Mouse (Mus musculus) thymus, adult 2 months (tissue): Measurements from ENCODE around the gene Olfr741.

ENCODE experiments used
- CTCF ChIP-seq: fragments of 200-500 bp; IDR thresholded peaks from 2 replicates; pipeline ENCODE4 v1.5.1; 2012; ENCODE audit warnings: mild to moderate bottlenecking, control low read depth, low read length, moderate library complexity, borderline replicate concordance; ENCODE audit not compliant: control insufficient read depth, poor library complexity, insufficient read depth; ENCODE audit errors: extremely low read depth
- POLR2A ChIP-seq: fragments of 200-500 bp; IDR thresholded peaks from 2 replicates; pipeline ENCODE4 v1.6.1; 2012; ENCODE audit warnings: mild to moderate bottlenecking, low read length, control low read depth, moderate library complexity; ENCODE audit not compliant: control insufficient read depth, poor library complexity, insufficient read depth; ENCODE audit errors: extremely low read depth

DNA sequence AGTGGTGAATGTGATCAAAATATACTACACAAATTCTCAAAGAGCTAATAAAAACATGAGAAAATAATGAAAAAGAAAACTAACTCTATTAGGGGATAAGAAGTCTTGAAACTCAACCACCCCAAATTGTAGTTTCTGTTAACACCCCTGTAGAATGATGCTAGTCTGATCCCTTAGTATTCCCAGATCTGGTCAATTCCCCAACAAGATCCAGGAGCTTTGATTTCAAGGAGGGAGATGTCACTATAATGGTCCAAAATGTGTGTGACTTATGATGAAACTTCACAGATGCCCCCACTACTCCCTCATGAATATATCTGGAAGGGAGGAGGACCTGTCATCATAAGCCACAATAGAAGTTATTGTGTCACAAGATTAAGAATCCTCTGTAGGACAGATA, 49.0 kb downstream of the Olfr741 start, which contains the start of gene Olfr743:
- TF ChIP-seq POLR2A, result no peak
- no peak for TF ChIP-seq CTCF
